Mouse (Mus musculus): ENCODE measurements at regions not wholly inside any gene's neighbourhood (a gene's known extent, or its start where the extent isn't known, plus 50 kb on each side); places are given as distances from the start of the nearest gene placed in this dataset.

DNA sequence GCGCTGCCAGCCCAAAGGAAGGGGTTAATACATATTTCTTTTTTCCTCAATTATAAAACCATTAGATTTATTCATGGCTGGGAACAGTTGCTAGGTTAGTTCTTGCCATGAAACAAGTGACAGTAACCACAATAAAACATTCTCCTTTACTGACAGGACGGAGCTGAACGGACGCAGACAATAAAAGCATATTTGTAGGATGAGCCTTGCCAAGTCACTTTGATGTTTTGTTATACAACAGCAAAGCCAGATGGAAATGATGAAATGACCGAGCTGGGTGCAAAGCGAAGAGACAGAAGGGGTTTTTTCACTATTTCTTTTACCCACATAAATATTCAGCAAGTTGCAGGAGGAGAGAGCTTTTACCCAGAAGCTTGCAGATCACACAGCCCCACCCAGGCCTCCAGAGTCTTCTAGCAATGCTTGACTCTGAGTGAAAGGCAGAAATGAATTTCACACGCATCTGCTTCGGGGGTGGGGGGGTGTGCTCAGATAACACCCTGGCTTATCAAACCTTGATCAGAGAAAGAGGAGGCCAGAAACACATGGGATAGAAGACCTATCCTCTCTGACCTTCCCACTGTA, 395.3 kb downstream of the Mtx2 start:
- H3K27ac ChIP-seq (ENCODE audit: insufficient read depth, low read depth) = no peak overlapping the region
- dilution Hi-C loops (cut with MboI; ENCODE audit: extremely low pct_ligation_motif_present, extremely low pct_unique_long_range_greater_than_20kb, low sequenced_read_pairs) (no loop called here), in situ Hi-C loops (cut with MboI; ENCODE audit: low pct_ligation_motif_present, low pct_unique_long_range_greater_than_20kb, low sequenced_read_pairs) (no loop called here)
- H3K4me2 ChIP-seq (ENCODE audit: insufficient read depth, low read depth, poor library complexity, severe bottlenecking) = 0 out of 2 replicates have a peak overlapping the region, but pooled peaks have one; percentile 5
- no peak overlapping the region; the same call in 1 of the 2 replicates for H3K9ac ChIP-seq (ENCODE audit: insufficient read depth, low read depth)
- H3K36me3 ChIP-seq (replicated peaks in 1 of 2; ENCODE audit: control insufficient read depth in 1 of 2, insufficient read depth in 1 of 2, low read length in 1 of 2) = no peaks in the 10 kb centered on the region
- DNase-seq (ENCODE audit: extremely low read depth) = no peak
- H3K4me3 ChIP-seq (replicated peaks in 1 of 3; ENCODE audit: low read depth in 2 of 3, low read length in 2 of 3, poor library complexity in 1 of 3) = no peak overlapping the region
- H3K4me1 ChIP-seq (ENCODE audit: control insufficient read depth in 1 of 2, insufficient read depth in 2 of 2) = no peaks in the 10 kb centered on the region
- H3K27me3 ChIP-seq (replicated peaks) = no peaks in the 10 kb centered on the region
- no peaks in the 10 kb centered on the region for H3K79me2 ChIP-seq (replicated peaks; ENCODE audit: control insufficient read depth, extremely low read depth, insufficient read depth, poor library complexity, severe bottlenecking)
- H3K9me3 ChIP-seq (replicated peaks; ENCODE audit: low read length) = no peaks in the 10 kb centered on the region
- TF ChIP-seq JUND (conservative IDR thresholded peaks at IDR 0.05; ENCODE audit: low read depth, low read length) (no peak), GABPA (IDR thresholded peaks at IDR 0.05; ENCODE audit: insufficient replicate concordance, low read depth, low read length) (no peak), USF1 (IDR thresholded peaks at IDR 0.05; ENCODE audit: low read depth, low read length) (no peak), CTCF (conservative IDR thresholded peaks at IDR 0.05 in 1 of 2, IDR thresholded peaks at IDR 0.05 in 1 of 2; ENCODE audit: low read depth in 2 of 2, low read length in 2 of 2) (no peak), MAZ (IDR thresholded peaks at IDR 0.05; ENCODE audit: low read depth, low read length) (no peak), BHLHE40 (IDR thresholded peaks at IDR 0.05; ENCODE audit: low read depth, low read length) (no peak), TCF12 (IDR thresholded peaks at IDR 0.05; ENCODE audit: low read depth, low read length) (no peak), KAT2A (IDR thresholded peaks at IDR 0.05; ENCODE audit: insufficient replicate concordance, low read length) (no peak), SIN3A (IDR thresholded peaks at IDR 0.05; ENCODE audit: low read length) (no peak), HCFC1 (IDR thresholded peaks at IDR 0.05; ENCODE audit: low read depth, low read length) (no peak), PAX5 (IDR thresholded peaks at IDR 0.05; ENCODE audit: low read length) (no peak), RCOR1 (conservative IDR thresholded peaks at IDR 0.05; ENCODE audit: low read depth, low read length) (no peak), NRF1 (IDR thresholded peaks at IDR 0.05; ENCODE audit: low read depth, low read length) (no peak)

DNA sequence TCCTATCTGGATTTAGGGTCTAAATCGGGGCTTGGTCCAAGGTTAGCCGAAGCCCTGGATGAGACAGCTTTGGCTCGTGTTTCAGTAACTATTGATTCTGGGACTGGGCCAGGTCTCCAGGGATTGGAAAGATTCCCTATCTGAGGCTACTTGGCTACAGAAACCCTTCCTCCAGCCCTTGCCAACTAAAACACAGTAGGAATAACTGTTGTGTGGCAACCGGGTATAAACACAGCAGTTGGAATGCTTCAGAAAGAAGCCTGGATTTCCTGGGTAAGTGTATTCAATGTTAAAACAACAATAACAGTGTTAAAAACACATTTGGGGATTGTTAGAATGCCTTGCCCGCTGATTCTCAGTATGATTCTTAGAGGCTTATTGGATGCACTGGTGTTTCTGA, 398.8 kb downstream of the Mtx2 start:
- H3K4me3 ChIP-seq (replicated peaks in 1 of 3; ENCODE audit: low read depth in 2 of 3, low read length in 2 of 3, poor library complexity in 1 of 3) = no peak overlapping the region
- no peak for DNase-seq (ENCODE audit: extremely low read depth)
- in situ Hi-C loops (cut with MboI; ENCODE audit: low pct_ligation_motif_present, low pct_unique_long_range_greater_than_20kb, low sequenced_read_pairs) = no loop called here
- no peak overlapping the region for H3K4me2 ChIP-seq (ENCODE audit: insufficient read depth, low read depth, poor library complexity, severe bottlenecking)
- no peaks in the 10 kb centered on the region for H3K4me1 ChIP-seq (ENCODE audit: control insufficient read depth in 1 of 2, insufficient read depth in 2 of 2)
- H3K36me3 ChIP-seq (replicated peaks in 1 of 2; ENCODE audit: control insufficient read depth in 1 of 2, insufficient read depth in 1 of 2, low read length in 1 of 2) = no peaks in the 10 kb centered on the region
- no peaks in the 10 kb centered on the region for H3K27me3 ChIP-seq (replicated peaks)
- no peak overlapping the region for H3K9ac ChIP-seq (ENCODE audit: insufficient read depth, low read depth)
- no peaks in the 10 kb centered on the region for H3K9me3 ChIP-seq (replicated peaks; ENCODE audit: low read length)
- TF ChIP-seq PAX5 (IDR thresholded peaks at IDR 0.05; ENCODE audit: low read length) (no peak), JUN (IDR thresholded peaks at IDR 0.05; ENCODE audit: insufficient read depth, low read depth, low read length) (no peak), NELFE (IDR thresholded peaks at IDR 0.05; ENCODE audit: low read depth, low read length) (no peak), ZC3H11A (IDR thresholded peaks at IDR 0.05; ENCODE audit: low read depth, low read length) (no peak), UBTF (IDR thresholded peaks at IDR 0.05; ENCODE audit: low read depth, low read length) (no peak), EP300 (IDR thresholded peaks at IDR 0.05; ENCODE audit: low read length) (no peak), ZMIZ1 (IDR thresholded peaks at IDR 0.05; ENCODE audit: low read depth, low read length) (no peak), HCFC1 (IDR thresholded peaks at IDR 0.05; ENCODE audit: low read depth, low read length) (no peak), JUND (conservative IDR thresholded peaks at IDR 0.05; ENCODE audit: low read depth, low read length) (no peak), POLR2AphosphoS2 (IDR thresholded peaks at IDR 0.05; ENCODE audit: low read depth, low read length) (no peak), IRF4 (IDR thresholded peaks at IDR 0.05; ENCODE audit: low read depth, low read length) (no peak)
- dilution Hi-C loops (cut with MboI; ENCODE audit: extremely low pct_ligation_motif_present, extremely low pct_unique_long_range_greater_than_20kb, low sequenced_read_pairs) = no loop called here
- no peaks in the 10 kb centered on the region for H3K79me2 ChIP-seq (replicated peaks; ENCODE audit: control insufficient read depth, extremely low read depth, insufficient read depth, poor library complexity, severe bottlenecking)
- no peak overlapping the region for H3K27ac ChIP-seq (ENCODE audit: insufficient read depth, low read depth)
